Mouse (Mus musculus): ENCODE data around the gene Pmfbp1. TPM values are rescaled to one million over a fixed set of nuclear protein-coding genes. Genes with fewer than 3 reads are reported as not detected.

The Pmfbp1 gene
- total RNA-seq, 2 experiments from 2014 or later: 0.10 to 0.12 TPM

- H3K4me3 ChIP-seq: no peak overlapping the region
- no peak for TF ChIP-seq CTCF (conservative IDR thresholded peaks at IDR 0.05)
- DNase-seq (ENCODE audit: low spot score in 2 of 2): no peak
- no peak overlapping the region for H3K27ac ChIP-seq
Measured at GRCm38 (mm10) chr8:109584293-109584692, 90.5 kb downstream of the Pmfbp1 start.

GRCm38 (mm10) chr8:109584830-109585229 lies 91.0 kb downstream of the Pmfbp1 start:
- no peak for DNase-seq (ENCODE audit: low spot score in 2 of 2)
- H3K27ac ChIP-seq: no peak overlapping the region
- no peak for TF ChIP-seq CTCF (conservative IDR thresholded peaks at IDR 0.05)
- no peak overlapping the region for H3K4me3 ChIP-seq

- no peak for TF ChIP-seq CTCF (conservative IDR thresholded peaks at IDR 0.05)
- Histone ChIP-seq H3K4me3 (no peak overlapping the region), H3K27ac (no peak overlapping the region)
- no peak for DNase-seq (ENCODE audit: low spot score in 2 of 2)
Measured at GRCm38 (mm10) chr8:109585652-109586051, 91.8 kb downstream of the Pmfbp1 start.

- Histone ChIP-seq H3K4me3 (no peak overlapping the region), H3K27ac (no peak overlapping the region)
- no peak for DNase-seq (ENCODE audit: low spot score in 2 of 2)
- no peak for TF ChIP-seq CTCF (conservative IDR thresholded peaks at IDR 0.05)
Measured at GRCm38 (mm10) chr8:109586972-109587504, 93.2 kb downstream of the Pmfbp1 start.

GRCm38 (mm10) chr8:109590901-109591300 lies 97.1 kb downstream of the Pmfbp1 start:
- Histone ChIP-seq H3K4me3 (no peak overlapping the region), H3K27ac (no peak overlapping the region)
- DNase-seq (ENCODE audit: low spot score in 2 of 2): no peak
- no peak for TF ChIP-seq CTCF (conservative IDR thresholded peaks at IDR 0.05)

DNA sequence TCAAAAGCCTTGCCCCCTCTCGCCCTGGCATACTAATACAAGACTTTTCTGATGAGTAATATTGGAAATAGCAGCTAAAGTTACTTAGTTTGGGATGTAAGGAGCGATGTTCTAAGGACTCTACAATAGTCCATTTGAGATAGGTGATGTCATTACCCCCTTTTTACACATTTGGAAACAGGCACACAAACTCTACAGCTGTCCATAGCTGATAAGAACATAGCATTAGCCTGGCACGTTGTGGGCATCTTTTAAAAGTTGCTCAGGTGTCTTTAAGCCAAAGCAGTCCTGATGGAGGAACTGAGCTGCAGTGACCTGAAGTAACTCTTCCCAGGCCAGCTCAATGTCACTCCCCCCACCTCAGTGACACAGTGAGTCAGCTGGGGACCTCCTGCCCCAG lies 97.5 kb downstream of the Pmfbp1 start:
- DNase-seq (ENCODE audit: low spot score in 2 of 2): no peak
- TF ChIP-seq CTCF (conservative IDR thresholded peaks at IDR 0.05): no peak
- Histone ChIP-seq H3K27ac (no peak overlapping the region), H3K4me3 (no peak overlapping the region)

GRCm38 (mm10) chr8:109592164-109592563 lies 98.3 kb downstream of the Pmfbp1 start:
- no peak for TF ChIP-seq CTCF (conservative IDR thresholded peaks at IDR 0.05)

More at GRCm38 (mm10) chr8:109592164-109592563, 98.3 kb downstream of the Pmfbp1 start:
- H3K27ac ChIP-seq: no peak overlapping the region
- no peak overlapping the region for H3K4me3 ChIP-seq
- DNase-seq (ENCODE audit: low spot score in 2 of 2): no peak

Other genes with a start within 250 kb of the Pmfbp1 start
- gene Dhx38, start 71.8 kb downstream of the Pmfbp1 start, total RNA-seq (2021): 10 to 100 TPM; 28.0 to 30.1 TPM
- 10 to 100 TPM; 13.6 to 17.6 TPM for gene Txnl4b, start 71.9 kb downstream of the Pmfbp1 start, total RNA-seq (2021)
- gene Hp, start 85.1 kb downstream of the Pmfbp1 start, total RNA-seq (2021): not detected
- gene Dhodh, start 114.6 kb downstream of the Pmfbp1 start, total RNA-seq (2021): 10 to 100 TPM; 25.6 to 25.9 TPM
- 1 to 10 TPM; 2.3 to 2.8 TPM for gene Pkd1l3, start 120.5 kb downstream of the Pmfbp1 start, total RNA-seq (2021)
- gene Ist1, start 199.2 kb downstream of the Pmfbp1 start, total RNA-seq (2021): 10 to 100 TPM; 87.0 to 94.9 TPM
- gene Zfp821, start 211.5 kb downstream of the Pmfbp1 start, total RNA-seq (2021): 10 to 100 TPM; 47.0 to 47.6 TPM
- 10 to 100 TPM; 40.1 to 44.5 TPM for gene Atxn1l, start 243.7 kb downstream of the Pmfbp1 start, total RNA-seq (2021)

Measured in layer of hippocampus, adult 2 months (tissue).